Mouse (Mus musculus): ENCODE data around the gene Defb10. TPM values are rescaled to one million over a fixed set of nuclear protein-coding genes. Genes with fewer than 3 reads are reported as not detected.
"Not testable (repeated sequence)": the region's sequence is repeated elsewhere in the genome, so short reads cannot be mapped to it uniquely, and the experiment has no call there.

The Defb10 gene
- polyA plus RNA-seq (2015; fragmentation: Nextera tagmentation; extraction: Ambion mirVana), result not detected in 2 replicates

GRCm38 (mm10) chr8:21858586-21858985 lies at the start of gene Defb10:
Defb10 (plus strand) TSS chr8:21858901.
- WGBS, result 48% methylated on average over 1 of the region's 1 CpGs
- H3K27ac ChIP-seq; H3K4me2 ChIP-seq; H3K9me3 ChIP-seq; H3K9ac ChIP-seq; H3K4me1 ChIP-seq; H3K4me3 ChIP-seq (replicated peaks); ATAC-seq (ENCODE audit: insufficient read depth, low FRiP score, low read depth); H3K36me3 ChIP-seq; H3K27me3 ChIP-seq (replicated peaks): not testable (repeated sequence)

GRCm38 (mm10) chr8:21885321-21885720 lies 26.6 kb downstream of the Defb10 start, which contains the start of gene Defb9:
Defb9 (minus strand) TSS chr8:21885421.
- not testable (repeated sequence) for H3K27me3 ChIP-seq (replicated peaks); H3K4me2 ChIP-seq; H3K36me3 ChIP-seq; ATAC-seq (ENCODE audit: insufficient read depth, low FRiP score, low read depth); H3K9me3 ChIP-seq; H3K4me3 ChIP-seq (replicated peaks); H3K9ac ChIP-seq; H3K27ac ChIP-seq; H3K4me1 ChIP-seq

- H3K9ac ChIP-seq; H3K4me2 ChIP-seq; ATAC-seq (ENCODE audit: insufficient read depth, low FRiP score, low read depth): not testable (repeated sequence)
Measured at GRCm38 (mm10) chr8:21906290-21906689, 47.6 kb downstream of the Defb10 start, which contains the start of gene Defb11. Defb11 (minus strand) TSS chr8:21906412.

More at GRCm38 (mm10) chr8:21906290-21906689, 47.6 kb downstream of the Defb10 start, which contains the start of gene Defb11:
- not testable (repeated sequence) for H3K36me3 ChIP-seq; H3K4me3 ChIP-seq (replicated peaks); H3K27ac ChIP-seq; H3K9me3 ChIP-seq; H3K4me1 ChIP-seq; H3K27me3 ChIP-seq (replicated peaks)

Other genes with a start within 250 kb of the Defb10 start
- not detected in 2 replicates for gene Defa26, start 240.7 kb upstream of the Defb10 start, polyA plus RNA-seq (2015; fragmentation: Nextera tagmentation; extraction: Ambion mirVana)
- 4.1 and 7.3 TPM in 2 replicates for gene Defa17, start 203.1 kb upstream of the Defb10 start, polyA plus RNA-seq (2015; fragmentation: Nextera tagmentation; extraction: Ambion mirVana)
- not detected in 2 replicates for gene Defa34, start 193.1 kb upstream of the Defb10 start, polyA plus RNA-seq (2015; fragmentation: Nextera tagmentation; extraction: Ambion mirVana)
- 0.59 TPM in 1 of 2 replicates, not detected in the other for gene AY761184, start 155.3 kb upstream of the Defb10 start, polyA plus RNA-seq (2015; fragmentation: Nextera tagmentation; extraction: Ambion mirVana)
- 13.3 and 15.1 TPM in 2 replicates for gene Defa24, start 124.4 kb upstream of the Defb10 start, polyA plus RNA-seq (2015; fragmentation: Nextera tagmentation; extraction: Ambion mirVana)
- not detected in 2 replicates for gene Defb50, start 35.4 kb upstream of the Defb10 start, polyA plus RNA-seq (2015; fragmentation: Nextera tagmentation; extraction: Ambion mirVana)
- not detected in 2 replicates for gene Defb2, start 19.0 kb upstream of the Defb10 start, polyA plus RNA-seq (2015; fragmentation: Nextera tagmentation; extraction: Ambion mirVana)
- gene Defb9, start 26.5 kb downstream of the Defb10 start, polyA plus RNA-seq (2015; fragmentation: Nextera tagmentation; extraction: Ambion mirVana), result not detected in 2 replicates
- gene Defb11, start 47.5 kb downstream of the Defb10 start, polyA plus RNA-seq (2015; fragmentation: Nextera tagmentation; extraction: Ambion mirVana), result not detected in 2 replicates
- gene Defb15, start 73.8 kb downstream of the Defb10 start, polyA plus RNA-seq (2015; fragmentation: Nextera tagmentation; extraction: Ambion mirVana), result not detected in 2 replicates
- gene Defb35, start 79.5 kb downstream of the Defb10 start, polyA plus RNA-seq (2015; fragmentation: Nextera tagmentation; extraction: Ambion mirVana), result not detected in 2 replicates
- not detected in 2 replicates for gene Defb13, start 87.9 kb downstream of the Defb10 start, polyA plus RNA-seq (2015; fragmentation: Nextera tagmentation; extraction: Ambion mirVana)
- not detected in 2 replicates for gene Fam90a1a, start 99.8 kb downstream of the Defb10 start, polyA plus RNA-seq (2015; fragmentation: Nextera tagmentation; extraction: Ambion mirVana)
- gene Ccdc70, start 110.9 kb downstream of the Defb10 start, polyA plus RNA-seq (2015; fragmentation: Nextera tagmentation; extraction: Ambion mirVana), result not detected in 2 replicates
- 8.4 and 9.5 TPM in 2 replicates for gene Atp7b, start 201.4 kb downstream of the Defb10 start, polyA plus RNA-seq (2015; fragmentation: Nextera tagmentation; extraction: Ambion mirVana)
- gene Alg11, start 201.8 kb downstream of the Defb10 start, polyA plus RNA-seq (2015; fragmentation: Nextera tagmentation; extraction: Ambion mirVana), result 31.0 and 38.2 TPM in 2 replicates